Mouse (Mus musculus): ENCODE results near the gene Gm28372. TPM values are rescaled to one million over a fixed set of nuclear protein-coding genes. Genes with fewer than 3 reads are reported as not detected.

Gm28372 gene
- total RNA-seq, 2 experiments from 2014 or later, result not detected

GRCm38 (mm10) chr2:130451086-130451726 lies 46.2 kb downstream of the Gm28372 start:
- DNase-seq, result no peak

- DNase-seq, result no peak
Measured at GRCm38 (mm10) chr2:130451727-130452090, 46.7 kb downstream of the Gm28372 start.

- no peak for DNase-seq
Measured at GRCm38 (mm10) chr2:130452266-130452665, 47.2 kb downstream of the Gm28372 start.

- DNase-seq, result no peak
Measured at GRCm38 (mm10) chr2:130453421-130453820, 48.4 kb downstream of the Gm28372 start.

GRCm38 (mm10) chr2:130454748-130455370 lies 49.8 kb downstream of the Gm28372 start:
- DNase-seq, result no peak

Other genes with a start within 250 kb of the Gm28372 start
- gene Snrpb, start 225.8 kb upstream of the Gm28372 start, total RNA-seq (2021), result 100 to 1,000 TPM; 118 to 119 TPM
- gene Tmc2, start 210.0 kb upstream of the Gm28372 start, total RNA-seq (2021), result not detected
- gene Nop56, start 130.8 kb upstream of the Gm28372 start, total RNA-seq (2021), result 100 to 1,000 TPM; 143 to 144 TPM
- 100 to 1,000 TPM; 329 to 336 TPM for gene Idh3b, start 120.7 kb upstream of the Gm28372 start, total RNA-seq (2021)
- gene Ebf4, start 110.1 kb upstream of the Gm28372 start, total RNA-seq (2021), result 10 to 100 TPM; 11.4 to 11.7 TPM
- 1 to 10 TPM; 6.0 to 8.0 TPM for gene Cpxm1, start 7.7 kb upstream of the Gm28372 start, total RNA-seq (2021)
- gene 1700020A23Rik, start within 50 bp of the Gm28372 start, total RNA-seq (2021), result not detected
- not detected for gene Tmem239, start 1.2 kb downstream of the Gm28372 start, total RNA-seq (2021)
- 10 to 100 TPM; 85.2 to 98.0 TPM for gene Vps16, start 19.1 kb downstream of the Gm28372 start, total RNA-seq (2021)
- 10 to 100 TPM; 23.1 to 26.0 TPM for gene Pced1a, start 19.5 kb downstream of the Gm28372 start, total RNA-seq (2021)
- 100 to 1,000 TPM; 318 to 339 TPM for gene Ptpra, start 45.0 kb downstream of the Gm28372 start, total RNA-seq (2021)
- 10 to 100 TPM; 84.4 to 85.8 TPM for gene Mrps26, start 158.5 kb downstream of the Gm28372 start, total RNA-seq (2021)
- gene Oxt, start 170.9 kb downstream of the Gm28372 start, total RNA-seq (2021), result not detected
- 1 to 10 TPM in 1 of 2 experiments, under 1 TPM in 1; 0.73 to 1.8 TPM for gene Avp, start 177.3 kb downstream of the Gm28372 start, total RNA-seq (2021)
- gene Fastkd5, start 224.8 kb downstream of the Gm28372 start, total RNA-seq (2021), result 10 to 100 TPM in 1 of 2 experiments, 1 to 10 TPM in 1; 8.2 to 10.2 TPM
- 10 to 100 TPM in 1 of 2 experiments, 1 to 10 TPM in 1; 9.7 to 10.6 TPM for gene Ubox5, start 224.8 kb downstream of the Gm28372 start, total RNA-seq (2021)
- gene Lzts3, start 237.6 kb downstream of the Gm28372 start, total RNA-seq (2021), result 100 to 1,000 TPM; 172 to 184 TPM